Mouse (Mus musculus) left cerebral cortex, postnatal 4 days (tissue): ENCODE results near the gene Gja4. TPM values are rescaled to one million over a fixed set of nuclear protein-coding genes. Genes with fewer than 3 reads are reported as not detected.
A peak's percentile ranks its signal among the peaks of the same experiment; 100 is the strongest.

Source experiments
- DNase-seq: peaks from one replicate; pipeline ENCODE4 v3.0.0-alpha.2; 2022
- intact Hi-C: fragments of 180-260 bp; cut with DNase I; formaldehyde crosslinking; loops from one replicate; pipeline ENCODE4 v1.15.1; 2025
- total RNA-seq, 2 experiments: library from RNA; stranded (reverse); gene quantifications; 2 replicates each; pipeline ENCODE4 v1.2.3; 2021

Gene Gja4
- total RNA-seq, 2 experiments from 2014 or later = 11.3 to 12.9 TPM

- intact Hi-C loops = loop anchor here (10.0 kb wide), 2 partner anchors 480 to 770 kb away; partner anchors contain the start of gene Clspn
- no peak for DNase-seq
Observed at GRCm38 (mm10) chr4:127325276-127325675, 11.4 kb upstream of the Gja4 start.

GRCm38 (mm10) chr4:127324759-127325158, 10.9 kb upstream of the Gja4 start:
- intact Hi-C loops = loop anchor here (10.0 kb wide), 2 partner anchors 480 to 770 kb away; partner anchors contain the start of gene Clspn
- peak; percentile 88 for DNase-seq

GRCm38 (mm10) chr4:127324296-127324695, 10.5 kb upstream of the Gja4 start:
- intact Hi-C loops = loop anchor here (10.0 kb wide), 2 partner anchors 479 to 769 kb away; partner anchors contain the start of gene Clspn

GRCm38 (mm10) chr4:127323651-127324050, 9.8 kb upstream of the Gja4 start:
- no peak for DNase-seq
- intact Hi-C loops = loop anchor here (10.0 kb wide), 2 partner anchors 479 to 769 kb away; partner anchors contain the start of gene Clspn

More at GRCm38 (mm10) chr4:127324296-127324695, 10.5 kb upstream of the Gja4 start:
- DNase-seq = no peak

- intact Hi-C loops = loop anchor here (10.0 kb wide), 3 partner anchors 265 to 765 kb away; partner anchors contain the start of gene Clspn
- DNase-seq = peak; percentile 65
Observed at GRCm38 (mm10) chr4:127319613-127320012, 5.8 kb upstream of the Gja4 start.

GRCm38 (mm10) chr4:127317143-127317542, 3.3 kb upstream of the Gja4 start:
- DNase-seq = no peak
- intact Hi-C loops = loop anchor here (10.0 kb wide), 1 partner anchor 262 kb away; no protein-coding TSS in a partner anchor

GRCm38 (mm10) chr4:127315753-127316152, 1.9 kb upstream of the Gja4 start:
- DNase-seq = no peak
- intact Hi-C loops = loop anchor here (10.0 kb wide), 1 partner anchor 261 kb away; no protein-coding TSS in a partner anchor

- no peak for DNase-seq
- intact Hi-C loops = loop anchor here (5.0 to 10.0 kb wide), 2 partner anchors 62 to 260 kb away; no protein-coding TSS in a partner anchor
Observed at GRCm38 (mm10) chr4:127314585-127314984, 746 bp upstream of the Gja4 start.

- intact Hi-C loops = loop anchor here (5.0 to 10.0 kb wide), 2 partner anchors 60 to 258 kb away; no protein-coding TSS in a partner anchor
- DNase-seq = no peak
Observed at GRCm38 (mm10) chr4:127312349-127312748, 1.5 kb downstream of the Gja4 start.

- DNase-seq = no peak
- intact Hi-C loops = loop anchor here (5.0 to 10.0 kb wide), 2 partner anchors 59 to 257 kb away; no protein-coding TSS in a partner anchor
Observed at GRCm38 (mm10) chr4:127311561-127311960, 2.3 kb downstream of the Gja4 start.

- intact Hi-C loops = no loop called here
- no peak for DNase-seq
Observed at GRCm38 (mm10) chr4:127306915-127307314, 6.9 kb downstream of the Gja4 start.

GRCm38 (mm10) chr4:127303796-127304195, 10.0 kb downstream of the Gja4 start:
- intact Hi-C loops = no loop called here

GRCm38 (mm10) chr4:127300503-127300902, 13.3 kb downstream of the Gja4 start:
- intact Hi-C loops = no loop called here
- no peak for DNase-seq

More at GRCm38 (mm10) chr4:127303796-127304195, 10.0 kb downstream of the Gja4 start:
- DNase-seq = no peak

GRCm38 (mm10) chr4:127292631-127293030, 21.2 kb downstream of the Gja4 start:
- intact Hi-C loops = no loop called here
- DNase-seq = no peak

- DNase-seq = no peak
- intact Hi-C loops = no loop called here
Observed at GRCm38 (mm10) chr4:127289039-127289548, 24.7 kb downstream of the Gja4 start.

- intact Hi-C loops = no loop called here
- no peak for DNase-seq
Observed at GRCm38 (mm10) chr4:127286907-127287306, 26.9 kb downstream of the Gja4 start.

- intact Hi-C loops = no loop called here
- DNase-seq = no peak
Observed at GRCm38 (mm10) chr4:127279241-127279640, 34.6 kb downstream of the Gja4 start.

GRCm38 (mm10) chr4:127278451-127279001, 35.3 kb downstream of the Gja4 start:
- no peak for DNase-seq
- intact Hi-C loops = no loop called here

- no peak for DNase-seq
- intact Hi-C loops = no loop called here
Observed at GRCm38 (mm10) chr4:127264183-127264554, 49.7 kb downstream of the Gja4 start.

- intact Hi-C loops = no loop called here
Observed at GRCm38 (mm10) chr4:127263438-127264182, 50.2 kb downstream of the Gja4 start.

GRCm38 (mm10) chr4:127261601-127262000, 52.2 kb downstream of the Gja4 start:
- intact Hi-C loops = no loop called here
- DNase-seq = no peak

More at GRCm38 (mm10) chr4:127263438-127264182, 50.2 kb downstream of the Gja4 start:
- DNase-seq = no peak
